Mouse (Mus musculus): ENCODE results near the gene Dgkk. TPM values are rescaled to one million over a fixed set of nuclear protein-coding genes. Genes with fewer than 3 reads are reported as not detected.
"Not testable (repeated sequence)": the region's sequence is repeated elsewhere in the genome, so short reads cannot be mapped to it uniquely, and the experiment has no call there.

The Dgkk gene
- polyA plus RNA-seq, 1 experiment from 2014 or later: 6.8 TPM

DNA sequence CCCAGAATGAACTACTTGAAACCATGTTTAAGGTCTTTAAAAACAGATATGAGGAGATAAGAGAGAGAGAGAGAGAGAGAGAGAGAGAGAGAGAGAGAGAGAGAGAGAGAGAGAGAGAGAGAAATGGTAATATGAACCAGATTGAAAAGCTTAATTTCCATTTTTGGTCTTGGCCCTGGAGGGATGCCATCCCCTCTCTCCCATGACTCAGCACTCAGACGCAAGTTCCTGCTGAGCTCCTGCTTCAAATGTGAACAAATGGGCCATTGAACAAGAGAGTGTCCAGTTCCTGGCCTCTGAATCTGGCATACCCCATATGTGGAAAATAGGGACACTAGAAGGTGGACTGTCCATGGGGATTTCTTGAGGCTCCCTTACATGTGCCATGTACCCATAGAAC, 192.8 kb downstream of the Dgkk start:
- H3K9me3 ChIP-seq (ENCODE audit: control insufficient read depth, low read length): no peaks in the 10 kb centered on the region
- no peak for ATAC-seq (ENCODE audit: insufficient number of reproducible peaks, insufficient read depth, low FRiP score, low read depth)
- H3K27ac ChIP-seq (replicated peaks in 1 of 2; ENCODE audit: control insufficient read depth in 1 of 2, insufficient read depth in 1 of 2, low read depth in 2 of 2, low read length in 2 of 2): no peak overlapping the region
- no peaks in the 10 kb centered on the region for H3K36me3 ChIP-seq (ENCODE audit: control insufficient read depth, insufficient read depth, low read length)
- no peak overlapping the region for H3K9ac ChIP-seq (ENCODE audit: low read length)
- WGBS: 40% methylated on average over 1 of the region's 1 CpGs
- H3K4me3 ChIP-seq (ENCODE audit: control insufficient read depth in 1 of 2, insufficient read depth in 1 of 2, low read depth in 1 of 2, low read length in 2 of 2): no peak overlapping the region
- H3K4me2 ChIP-seq (ENCODE audit: low read length): no peak overlapping the region
- no peaks in the 10 kb centered on the region for H3K27me3 ChIP-seq (ENCODE audit: control insufficient read depth, insufficient read depth, low read length)
- no peaks in the 10 kb centered on the region for H3K4me1 ChIP-seq (ENCODE audit: control insufficient read depth in 2 of 2, insufficient read depth in 2 of 2, low read length in 2 of 2)

DNA sequence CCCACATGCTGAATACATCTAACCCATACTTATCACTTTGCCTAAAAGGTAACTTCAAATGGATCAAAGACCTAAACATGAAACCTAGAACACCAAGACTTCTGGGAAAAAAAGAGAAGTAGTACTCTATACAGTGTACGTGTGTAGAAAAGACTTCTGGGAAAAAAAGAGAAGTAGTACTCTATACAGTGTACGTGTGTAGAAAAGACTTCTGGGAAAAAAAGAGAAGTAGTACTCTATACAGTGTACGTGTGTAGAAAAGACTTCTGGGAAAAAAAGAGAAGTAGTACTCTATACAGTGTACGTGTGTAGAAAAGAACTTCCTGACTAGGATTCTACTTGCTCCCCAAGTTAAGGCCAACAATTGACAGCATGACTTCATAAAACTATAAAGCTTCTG, 204.8 kb downstream of the Dgkk start:
- WGBS: 83% methylated on average over 3 of the region's 4 CpGs
- H3K9me3 ChIP-seq (ENCODE audit: control insufficient read depth, low read length); H3K9ac ChIP-seq (ENCODE audit: low read length); ATAC-seq (ENCODE audit: insufficient number of reproducible peaks, insufficient read depth, low FRiP score, low read depth); H3K4me2 ChIP-seq (ENCODE audit: low read length); H3K4me1 ChIP-seq (ENCODE audit: control insufficient read depth in 2 of 2, insufficient read depth in 2 of 2, low read length in 2 of 2); H3K36me3 ChIP-seq (ENCODE audit: control insufficient read depth, insufficient read depth, low read length); H3K4me3 ChIP-seq (ENCODE audit: control insufficient read depth in 1 of 2, insufficient read depth in 1 of 2, low read depth in 1 of 2, low read length in 2 of 2); H3K27ac ChIP-seq (replicated peaks in 1 of 2; ENCODE audit: control insufficient read depth in 1 of 2, insufficient read depth in 1 of 2, low read depth in 2 of 2, low read length in 2 of 2); H3K27me3 ChIP-seq (ENCODE audit: control insufficient read depth, insufficient read depth, low read length): not testable (repeated sequence)

Measured in heart, embryonic 14.5 days (tissue).